Mouse (Mus musculus): Measurements from ENCODE around the gene Stam2.

- TF ChIP-seq CTCF (IDR thresholded peaks at IDR 0.05; ENCODE audit: borderline replicate concordance, insufficient read depth, low read length) (no peak), POLR2A (IDR thresholded peaks at IDR 0.05; ENCODE audit: low read depth, low read length) (no peak)
Observed at GRCm38 (mm10) chr2:52777839-52778238, 35.8 kb upstream of the Stam2 start.

All from embryonic fibroblast, embryonic 13.5 days (primary cell).